13 mouse cellular contexts compared by ENCODE assay signal in genomic region chr10:117677494-117678236, GRCm38 (mm10). TPM values are rescaled to one million over a fixed set of nuclear protein-coding genes. Genes with fewer than 3 reads are reported as not detected.
DNase-seq lines count a peak whose midpoint lies in the region; ATAC-seq and TF ChIP-seq lines count a peak whose summit lies in the region.
"Had no signal": no experiment of that assay in that cellular context is flagged by ENCODE, and none has a peak within 500 bp of the region (broad histone marks: within the 10 kb centered on the region; RNA-seq: fewer than 3 reads in every experiment).

No protein-coding gene starts in this region.

- H3K9ac ChIP-seq in liver, embryonic 11.5 days (ENCODE audit: low read depth, low read length), result no peak overlapping the region
- H3K9ac ChIP-seq in liver, embryonic 13.5 days, result peak overlapping the region; percentile 23; the same call in 1 of the 2 replicates
- H3K9ac ChIP-seq: heart, embryonic 12.5 days; limb, embryonic 13.5 days had no signal

- WGBS in liver, embryonic 11.5 days, result 74% methylated on average over 13 of the region's 13 CpGs
- WGBS in liver, embryonic 13.5 days (ENCODE audit: insufficient replicate concordance), result 69% methylated on average over 13 of the region's 13 CpGs

- no peak for TF ChIP-seq CTCF in G1E (IDR thresholded peaks at IDR 0.05; ENCODE audit: low read depth, low read length)

- H3K9me3 ChIP-seq in liver, embryonic 11.5 days (ENCODE audit: control insufficient read depth, low read length), result no peaks in the 10 kb centered on the region
- no peaks in the 10 kb centered on the region for H3K9me3 ChIP-seq in G1E (replicated peaks)
- no peaks in the 10 kb centered on the region for H3K9me3 ChIP-seq in liver, embryonic 13.5 days (replicated peaks)
- H3K9me3 ChIP-seq: heart, embryonic 12.5 days; limb, embryonic 13.5 days had no signal

- intact Hi-C loops in left cerebral cortex, postnatal 4 days (cut with DNase I), result loop anchor here (2.0 to 10.0 kb wide), 4 partner anchors 160 to 453 kb away; partner anchors contain the start of gene Yeats4
- intact Hi-C loops in heart, postnatal 10 days (cut with DNase I), result loop anchor here (1.0 to 10.0 kb wide), 3 partner anchors 162 to 313 kb away; no protein-coding TSS in a partner anchor
- intact Hi-C loops in left cerebral cortex, postnatal 14 days (cut with DNase I), result loop anchor here (1.0 to 10.0 kb wide), 4 partner anchors 163 to 455 kb away; partner anchors contain the start of gene Yeats4

- H3K27ac ChIP-seq in liver, embryonic 11.5 days (ENCODE audit: low read depth, low read length), result peak overlapping the region; percentile 60; the same call in 1 of the 2 replicates
- peak overlapping the region; percentile 65 for H3K27ac ChIP-seq in liver, embryonic 13.5 days
- H3K27ac ChIP-seq: limb, embryonic 13.5 days had no signal

- peaks cover 22% of the 10 kb centered on the region for H3K4me1 ChIP-seq in liver, embryonic 11.5 days (replicated peaks; ENCODE audit: control insufficient read depth, insufficient read depth, low read length)
- H3K4me1 ChIP-seq in G1E (ENCODE audit: insufficient read depth, low read depth, low read length), result peaks cover 17% of the 10 kb centered on the region
- peaks cover 31% of the 10 kb centered on the region for H3K4me1 ChIP-seq in liver, embryonic 13.5 days (replicated peaks)

- H3K4me2 ChIP-seq in liver, embryonic 11.5 days, result no peak overlapping the region; the same call in 1 of the 2 replicates
- no peak overlapping the region for H3K4me2 ChIP-seq in liver, embryonic 13.5 days

- no peak overlapping the region for H3K4me3 ChIP-seq in liver, embryonic 11.5 days (ENCODE audit: low read depth, low read length)
- H3K4me3 ChIP-seq in G1E (ENCODE audit: low read depth, low read length), result peak overlapping the region; percentile 20; the same call in 1 of the 2 replicates
- no peak overlapping the region for H3K4me3 ChIP-seq in liver, embryonic 13.5 days (replicated peaks)
- H3K4me3 ChIP-seq: myocyte had no signal

- ATAC-seq in liver, embryonic 11.5 days (replicated peaks; ENCODE audit: low FRiP score), result peak; percentile 18
- 0 out of 2 replicates have a peak, but pooled peaks have one; percentile 17 for ATAC-seq in G1E (ENCODE audit: extremely low read depth, insufficient number of reproducible peaks, low FRiP score, poor library complexity, severe bottlenecking)
- no peak for ATAC-seq in liver, embryonic 13.5 days (ENCODE audit: low read depth)

- H3K27me3 ChIP-seq in liver, embryonic 11.5 days (replicated peaks; ENCODE audit: control insufficient read depth, insufficient read depth, low read length), result no peaks in the 10 kb centered on the region
- peaks cover 10% of the 10 kb centered on the region for H3K27me3 ChIP-seq in G1E (ENCODE audit: insufficient read depth, low read length)
- no peaks in the 10 kb centered on the region for H3K27me3 ChIP-seq in liver, embryonic 13.5 days
- H3K27me3 ChIP-seq: limb, embryonic 13.5 days had no signal

- no peak for DNase-seq in liver, embryonic 11.5 days (ENCODE audit: low spot score)
- DNase-seq in liver (no peak), G1E (ENCODE audit: low spot score) (no peak)
- peak; percentile 34 for DNase-seq in adrenal gland, adult 8-10 months
- DNase-seq in liver, embryonic 13.5 days, result no peak
- DNase-seq in left cerebral cortex, postnatal 4 days, result no peak
- no peak for DNase-seq in heart, postnatal 10 days
- no peak for DNase-seq in left cerebral cortex, postnatal 14 days (ENCODE audit: low spot score in 2 of 2)
- DNase-seq: gastrocnemius, postnatal 14 days; right cerebral cortex, postnatal 14 days had no signal

- no peaks in the 10 kb centered on the region for H3K36me3 ChIP-seq in liver, embryonic 11.5 days (ENCODE audit: control insufficient read depth, insufficient read depth, low read length)
- no peaks in the 10 kb centered on the region for H3K36me3 ChIP-seq in G1E (replicated peaks)
- H3K36me3 ChIP-seq in liver, embryonic 13.5 days, result no peaks in the 10 kb centered on the region
- H3K36me3 ChIP-seq: heart, embryonic 12.5 days; limb, embryonic 13.5 days had no signal

RNA-seq across cellular contexts. Expression of gene Mdm2, which starts 32.9 kb away (rescaled TPM):
- 56.0 and 56.7 TPM in 2 replicates for polyA plus RNA-seq in liver, embryonic 11.5 days (2014; fragmentation: Nextera tagmentation; extraction: Ambion mirVana)
- total RNA-seq in G1E (2014; fragmentation: Nextera tagmentation) (153 and 177 TPM in 2 replicates), G1E (2017) (82.9 and 97.1 TPM in 2 replicates)
- 37.8 and 41.3 TPM in 2 replicates for polyA plus RNA-seq in G1E (2012)
- 10 to 100 TPM; 51.0 to 82.1 (median 68.5) TPM for total RNA-seq in adrenal gland, adult 8-10 months (2022)
- polyA plus RNA-seq in liver, embryonic 13.5 days (2015; fragmentation: Nextera tagmentation; extraction: Ambion mirVana), result 16.3 and 25.9 TPM in 2 replicates
- total RNA-seq in left cerebral cortex, postnatal 4 days (2021), result 10 to 100 TPM; 39.1 to 51.9 TPM
- 10 to 100 TPM; 48.4 to 51.8 TPM for total RNA-seq in heart, postnatal 10 days (2021)
- 10 to 100 TPM; 49.9 to 50.4 TPM for total RNA-seq in left cerebral cortex, postnatal 14 days (2021)

RNA-seq across cellular contexts. Expression of gene Cpm, which starts 48.4 kb away (rescaled TPM):
- polyA plus RNA-seq in liver, embryonic 11.5 days (2014; fragmentation: Nextera tagmentation; extraction: Ambion mirVana), result 55.7 and 55.9 TPM in 2 replicates
- total RNA-seq in G1E (2014; fragmentation: Nextera tagmentation) (not detected in 2 replicates), G1E (2017) (0.06 and 0.27 TPM in 2 replicates)
- not detected in 2 replicates for polyA plus RNA-seq in G1E (2012)
- 10 to 100 TPM; 19.9 to 44.3 (median 31.5) TPM for total RNA-seq in adrenal gland, adult 8-10 months (2022)
- polyA plus RNA-seq in liver, embryonic 13.5 days (2015; fragmentation: Nextera tagmentation; extraction: Ambion mirVana), result 19.3 and 27.8 TPM in 2 replicates
- 1 to 10 TPM; 1.7 to 2.5 TPM for total RNA-seq in left cerebral cortex, postnatal 4 days (2021)
- total RNA-seq in heart, postnatal 10 days (2021), result 1 to 10 TPM; 5.7 to 5.9 TPM
- total RNA-seq in left cerebral cortex, postnatal 14 days (2021), result 1 to 10 TPM; 3.2 to 3.6 TPM
